Mouse (Mus musculus) CH12.LX (cell line): Measurements from ENCODE around the gene Gtf3c3. TPM values are rescaled to one million over a fixed set of nuclear protein-coding genes. Genes with fewer than 3 reads are reported as not detected.

ENCODE experiments used
- DNase-seq: peaks from one replicate; pipeline ENCODE4 v3.0.0-alpha.2; 2013; ENCODE audit errors: extremely low read depth
- H3K27ac ChIP-seq: 2 replicates; pipeline ENCODE4 v1.5.1; 2012; ENCODE audit warnings: low read depth, mild to moderate bottlenecking, control low read depth, moderate library complexity; ENCODE audit not compliant: insufficient read depth
- H3K27me3 ChIP-seq: replicated peaks from 2 replicates; pipeline ENCODE3; 2012; ENCODE audit warnings: inconsistent platforms
- H3K36me3 ChIP-seq, 2 experiments: replicated peaks in 1 of 2; 2 replicates each; pipeline versions ENCODE3 to v1.6.1; 2012; ENCODE audit warnings: inconsistent platforms in 1 of 2, low read length in 1 of 2, mild to moderate bottlenecking in 1 of 2, mixed read lengths in 1 of 2, moderate library complexity in 1 of 2; ENCODE audit not compliant: control insufficient read depth in 1 of 2, insufficient read depth in 1 of 2
- H3K4me1 ChIP-seq, 2 experiments: 2 replicates each; pipeline ENCODE4 v1.6.1; 2012; ENCODE audit warnings: inconsistent platforms in 1 of 2, moderate library complexity in 1 of 2; ENCODE audit not compliant: insufficient read depth in 2 of 2, control insufficient read depth in 1 of 2
- H3K4me2 ChIP-seq: 2 replicates; pipeline ENCODE4 v1.6.1; 2012; ENCODE audit warnings: low read depth, mild to moderate bottlenecking, control low read depth; ENCODE audit not compliant: poor library complexity, insufficient read depth, severe bottlenecking
- H3K4me3 ChIP-seq, 3 experiments: fragments of 150-350 bp in 1 of 3; sonication (generic) in 1 of 3; replicated peaks in 1 of 3; 2 replicates each; pipeline versions ENCODE3 to v1.5.1; 2011 to 2012; ENCODE audit warnings: low read depth in 2 of 3, low read length in 2 of 3, mild to moderate bottlenecking in 2 of 3, moderate library complexity in 2 of 3, control low read depth in 1 of 3, improper control_type of control experiment in 1 of 3, inconsistent platforms in 1 of 3, mixed read lengths in 1 of 3; ENCODE audit not compliant: poor library complexity in 1 of 3
- H3K79me2 ChIP-seq: replicated peaks from 2 replicates; pipeline ENCODE4 v1.6.1; 2012; ENCODE audit warnings: mild to moderate bottlenecking, moderate library complexity; ENCODE audit not compliant: control insufficient read depth, poor library complexity, insufficient read depth, severe bottlenecking; ENCODE audit errors: extremely low read depth
- H3K9ac ChIP-seq: 2 replicates; pipeline ENCODE4 v1.6.1; 2012; ENCODE audit warnings: low read depth, mild to moderate bottlenecking, control low read depth, moderate library complexity; ENCODE audit not compliant: insufficient read depth
- H3K9me3 ChIP-seq: replicated peaks from 2 replicates; pipeline ENCODE3; 2012; ENCODE audit warnings: low read length, inconsistent platforms, mixed read lengths
- BHLHE40 ChIP-seq: IDR thresholded peaks from 2 replicates; pipeline ENCODE4 v1.6.1; 2011; ENCODE audit warnings: mild to moderate bottlenecking, low read depth, low read length, improper control_type of control experiment
- CHD2 ChIP-seq: IDR thresholded peaks from 2 replicates; pipeline ENCODE4 v1.6.1; 2011; ENCODE audit warnings: low read length, improper control_type of control experiment
- ELF1 ChIP-seq: IDR thresholded peaks from 2 replicates; pipeline ENCODE4 v1.6.1; 2014; ENCODE audit warnings: low read depth, mild to moderate bottlenecking, inconsistent platforms, low read length, improper control_type of control experiment
- HCFC1 ChIP-seq: IDR thresholded peaks from 2 replicates; pipeline ENCODE4 v1.6.1; 2012; ENCODE audit warnings: low read depth, mild to moderate bottlenecking, inconsistent platforms, low read length, improper control_type of control experiment
- JUN ChIP-seq: IDR thresholded peaks from 2 replicates; pipeline ENCODE4 v1.6.1; 2011; ENCODE audit warnings: low read depth, mild to moderate bottlenecking, low read length, improper control_type of control experiment, moderate library complexity; ENCODE audit not compliant: insufficient read depth
- KAT2A ChIP-seq: IDR thresholded peaks from 2 replicates; pipeline ENCODE4 v1.6.1; 2012; ENCODE audit warnings: low read length, improper control_type of control experiment, inconsistent platforms; ENCODE audit not compliant: insufficient replicate concordance
- MAFK ChIP-seq: IDR thresholded peaks from 2 replicates; pipeline ENCODE4 v1.6.1; 2011; ENCODE audit warnings: low read length, improper control_type of control experiment; ENCODE audit not compliant: insufficient replicate concordance
- MAX ChIP-seq: IDR thresholded peaks from 2 replicates; pipeline ENCODE4 v1.6.1; 2011; ENCODE audit warnings: low read length, improper control_type of control experiment
- MEF2A ChIP-seq: IDR thresholded peaks from 2 replicates; pipeline ENCODE4 v1.6.1; 2014; ENCODE audit warnings: low read depth, mild to moderate bottlenecking, inconsistent platforms, low read length, improper control_type of control experiment, borderline replicate concordance
- MYC ChIP-seq: IDR thresholded peaks from 2 replicates; pipeline ENCODE4 v1.6.1; 2011; ENCODE audit warnings: low read depth, mild to moderate bottlenecking, improper control_type of control experiment, low read length
- POLR2A ChIP-seq: IDR thresholded peaks from 2 replicates; pipeline ENCODE4 v1.6.1; 2011; ENCODE audit warnings: low read depth, mild to moderate bottlenecking, improper control_type of control experiment, low read length
- POLR2AphosphoS2 ChIP-seq: IDR thresholded peaks from 2 replicates; pipeline ENCODE4 v1.6.1; 2011; ENCODE audit warnings: low read depth, low read length, improper control_type of control experiment
- RAD21 ChIP-seq: IDR thresholded peaks from 2 replicates; pipeline ENCODE4 v1.6.1; 2011; ENCODE audit warnings: low read depth, mild to moderate bottlenecking, low read length, improper control_type of control experiment, moderate library complexity
- RCOR1 ChIP-seq: conservative IDR thresholded peaks from 2 replicates; pipeline ENCODE4 v1.6.1; 2012; ENCODE audit warnings: low read depth, mild to moderate bottlenecking, inconsistent platforms, low read length, improper control_type of control experiment
- SMC3 ChIP-seq: IDR thresholded peaks from 2 replicates; pipeline ENCODE4 v1.6.1; 2011; ENCODE audit warnings: low read depth, low read length, improper control_type of control experiment
- TBP ChIP-seq: conservative IDR thresholded peaks from 2 replicates; pipeline ENCODE4 v1.6.1; 2011; ENCODE audit warnings: low read depth, low read length, improper control_type of control experiment
- TCF12 ChIP-seq: IDR thresholded peaks from 2 replicates; pipeline ENCODE4 v1.6.1; 2014; ENCODE audit warnings: low read depth, mild to moderate bottlenecking, inconsistent platforms, low read length, improper control_type of control experiment
- USF1 ChIP-seq: IDR thresholded peaks from 2 replicates; pipeline ENCODE4 v1.6.1; 2014; ENCODE audit warnings: low read depth, mild to moderate bottlenecking, inconsistent platforms, low read length, improper control_type of control experiment
- ZC3H11A ChIP-seq: IDR thresholded peaks from 2 replicates; pipeline ENCODE4 v1.6.1; 2012; ENCODE audit warnings: low read depth, mild to moderate bottlenecking, inconsistent platforms, low read length, improper control_type of control experiment
- ZKSCAN1 ChIP-seq: IDR thresholded peaks from 2 replicates; pipeline ENCODE4 v1.6.1; 2012; ENCODE audit warnings: low read depth, inconsistent platforms, low read length, improper control_type of control experiment, borderline replicate concordance
- ZMIZ1 ChIP-seq: IDR thresholded peaks from 2 replicates; pipeline ENCODE4 v1.6.1; 2012; ENCODE audit warnings: low read depth, mild to moderate bottlenecking, inconsistent platforms, low read length, improper control_type of control experiment
- dilution Hi-C: fragments of 300-500 bp; cut with MboI; formaldehyde crosslinking; loops from 2 replicates; pipeline ENCODE4 v1.14.3; 2020; ENCODE audit warnings: low sequenced_read_pairs; ENCODE audit not compliant: extremely low pct_unique_long_range_greater_than_20kb, extremely low pct_ligation_motif_present
- in situ Hi-C: fragments of 300-500 bp; cut with MboI; formaldehyde crosslinking; loops from 3 replicates; pipeline ENCODE4 v1.14.3; 2019; ENCODE audit warnings: low sequenced_read_pairs, low pct_ligation_motif_present, low pct_unique_long_range_greater_than_20kb, mixed read lengths
- polyA plus RNA-seq: library from polyadenylated mRNA; unstranded; fragments of >175 nt; gene quantifications from 2 replicates; pipeline ENCODE4 v1.2.1, GENCODE M21; 2012; ENCODE audit warnings: low read depth; ENCODE audit not compliant: insufficient read length
- total RNA-seq, 2 experiments: library from RNA; depleted of rRNA; stranded (reverse); fragments of 300-350 nt in 1 of 2; fragments of >200 nt in 1 of 2; gene quantifications; 2 replicates each; pipeline ENCODE4 v1.2.3; 2012 to 2014

Gene Gtf3c3
- total and polyA plus RNA-seq, 3 experiments: 13.4 to 28.3 (median 15.9) TPM

GRCm38 (mm10) chr1:54422195-54422750, 16.5 kb downstream of the Gtf3c3 start:
- Histone ChIP-seq H3K4me3 (no peak overlapping the region), H3K79me2 (no peaks in the 10 kb centered on the region), H3K27ac (no peak overlapping the region), H3K9me3 (no peaks in the 10 kb centered on the region), H3K9ac (no peak overlapping the region), H3K36me3 (peaks cover 53 to 84% of the 10 kb centered on the region in 2 experiments), H3K27me3 (no peaks in the 10 kb centered on the region), H3K4me2 (no peak overlapping the region), H3K4me1 (no peaks in the 10 kb centered on the region)
- dilution Hi-C loops (no loop called here), in situ Hi-C loops (no loop called here)
- TF ChIP-seq TCF12 (no peak), CHD2 (no peak), ZKSCAN1 (no peak), RAD21 (no peak), MEF2A (no peak), SMC3 (no peak), POLR2A (no peak), BHLHE40 (no peak), JUN (no peak), MYC (no peak), RCOR1 (no peak), ZMIZ1 (no peak), MAX (no peak), TBP (no peak), USF1 (no peak), ZC3H11A (no peak), KAT2A (no peak)
- DNase-seq: no peak

DNA sequence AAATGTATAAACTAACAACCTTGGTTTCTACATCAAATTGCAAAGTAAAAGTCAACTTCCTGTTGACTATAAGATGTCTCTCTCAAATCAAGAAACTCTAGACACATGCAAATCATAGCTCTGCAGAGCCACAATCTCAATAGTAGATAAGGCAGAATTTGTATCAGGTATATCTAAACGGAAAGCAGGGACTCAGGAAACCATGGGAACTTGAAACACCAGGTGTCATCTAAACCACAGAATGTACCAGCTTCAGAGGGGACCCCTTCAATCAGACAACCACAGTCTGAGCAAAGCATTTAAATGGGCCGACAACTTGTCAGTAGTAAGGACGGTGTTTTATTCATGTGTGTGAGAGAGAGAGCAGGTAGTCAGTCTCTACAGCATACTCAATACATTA, 17.1 kb downstream of the Gtf3c3 start:
- no peaks in the 10 kb centered on the region for H3K27me3 ChIP-seq
- TF ChIP-seq POLR2AphosphoS2: no peak
- no peak for TF ChIP-seq HCFC1
- TF ChIP-seq ELF1: no peak
- no peak for TF ChIP-seq SMC3
- no peak for TF ChIP-seq TCF12
- no peak for TF ChIP-seq BHLHE40
- no peak for TF ChIP-seq ZMIZ1
- TF ChIP-seq MAFK: no peak
- dilution Hi-C loops: no loop called here
- DNase-seq: no peak
- no peak overlapping the region for H3K4me2 ChIP-seq
- H3K27ac ChIP-seq: no peak overlapping the region
- no peak overlapping the region for H3K4me3 ChIP-seq
- no peaks in the 10 kb centered on the region for H3K4me1 ChIP-seq
- peaks cover 54 to 80% of the 10 kb centered on the region in 2 experiments for H3K36me3 ChIP-seq
- H3K79me2 ChIP-seq: no peaks in the 10 kb centered on the region
- in situ Hi-C loops: no loop called here
- no peaks in the 10 kb centered on the region for H3K9me3 ChIP-seq
- no peak overlapping the region for H3K9ac ChIP-seq
